Mouse (Mus musculus) heart, postnatal 0 days (tissue): ENCODE data around the gene Aig1.

Experiments
- CTCF ChIP-seq: IDR thresholded peaks from 2 replicates; pipeline ENCODE4 v1.5.1; 2016; ENCODE audit warnings: antibody characterized with exemption, control low read depth, low read depth
- EP300 ChIP-seq: IDR thresholded peaks from 2 replicates; pipeline ENCODE4 v1.6.1; 2016; ENCODE audit warnings: antibody characterized with exemption, low read depth

GRCm38 (mm10) chr10:13726206-13726605 is 142.6 kb downstream of the Aig1 start:
- TF ChIP-seq EP300 (no peak), CTCF (no peak)
